Mouse (Mus musculus) forebrain, embryonic 15.5 days (tissue): ENCODE measurements around the gene Apba1. TPM values are rescaled to one million over a fixed set of nuclear protein-coding genes. Genes with fewer than 3 reads are reported as not detected.
A peak's percentile ranks its signal among the peaks of the same experiment; 100 is the strongest.

ENCODE experiments used
- ATAC-seq: fragments of 200-750 bp; cut with Nextera tagmentation; replicated peaks from 2 replicates; pipeline ENCODE4 v1.8.0; 2017; ENCODE audit warnings: mild to moderate bottlenecking, moderate TSS enrichment, moderate library complexity
- H3K27ac ChIP-seq: fragments of 300-500 bp; sonication (generic); replicated peaks from 2 replicates; pipeline ENCODE4 v1.5.1; 2015; ENCODE audit warnings: mild to moderate bottlenecking, inconsistent platforms
- H3K27me3 ChIP-seq: fragments of 300-500 bp; sonication (generic); 2 replicates; pipeline ENCODE4 v1.6.1; 2015; ENCODE audit warnings: inconsistent platforms
- H3K36me3 ChIP-seq: fragments of 300-500 bp; sonication (generic); 2 replicates; pipeline ENCODE4 v1.6.1; 2015; ENCODE audit warnings: mild to moderate bottlenecking, inconsistent platforms
- H3K4me1 ChIP-seq: fragments of 300-500 bp; sonication (generic); 2 replicates; pipeline ENCODE4 v1.6.1; 2015; ENCODE audit warnings: inconsistent platforms
- H3K4me2 ChIP-seq: fragments of 300-500 bp; sonication (generic); replicated peaks from 2 replicates; pipeline ENCODE4 v1.6.1; 2015; ENCODE audit warnings: mild to moderate bottlenecking, inconsistent platforms
- H3K4me3 ChIP-seq: fragments of 300-500 bp; sonication (generic); 2 replicates; pipeline ENCODE4 v1.5.1; 2015; ENCODE audit warnings: mild to moderate bottlenecking, inconsistent platforms
- H3K9ac ChIP-seq: fragments of 300-500 bp; sonication (generic); replicated peaks from 2 replicates; pipeline ENCODE4 v1.6.1; 2015; ENCODE audit warnings: mild to moderate bottlenecking, inconsistent platforms
- H3K9me3 ChIP-seq: fragments of 300-500 bp; sonication (generic); 2 replicates; pipeline ENCODE4 v1.6.1; 2016; ENCODE audit warnings: inconsistent platforms
- WGBS: fragments of 180-500 bp; shearing (Covaris S2); methylation state at CpG from one replicate; pipeline ENCODE4 v1.1.7; 2015; ENCODE audit warnings: mixed read lengths; 5-methylcytosine and 5-hydroxymethylcytosine counted together
- polyA plus RNA-seq: library from polyadenylated mRNA; unstranded; fragments of >200 nt; fragmentation: Nextera tagmentation; extraction: Ambion mirVana; gene quantifications from 2 replicates; pipeline ENCODE4 v1.2.1, GENCODE M21; 2015

Apba1 gene
- polyA plus RNA-seq, 1 experiment from 2014 or later = 5.7 TPM

GRCm38 (mm10) chr19:23947871-23948270, 189.2 kb downstream of the Apba1 start:
- H3K4me3 ChIP-seq = no peak overlapping the region
- no peak overlapping the region for H3K27ac ChIP-seq
- H3K27me3 ChIP-seq = no peaks in the 10 kb centered on the region
- H3K9ac ChIP-seq = no peak overlapping the region
- WGBS = 10% methylated on average over 4 of the region's 4 CpGs
- no peak for ATAC-seq
- no peaks in the 10 kb centered on the region for H3K9me3 ChIP-seq
- H3K4me1 ChIP-seq = no peaks in the 10 kb centered on the region
- no peaks in the 10 kb centered on the region for H3K36me3 ChIP-seq
- H3K4me2 ChIP-seq = no peak overlapping the region

- Histone ChIP-seq H3K9ac (no peak overlapping the region), H3K4me2 (no peak overlapping the region), H3K27ac (no peak overlapping the region), H3K4me3 (no peak overlapping the region), H3K4me1 (no peaks in the 10 kb centered on the region), H3K27me3 (no peaks in the 10 kb centered on the region), H3K36me3 (no peaks in the 10 kb centered on the region), H3K9me3 (no peaks in the 10 kb centered on the region)
- no peak for ATAC-seq
- WGBS = 10% methylated on average over 12 of the region's 12 CpGs
Observed at GRCm38 (mm10) chr19:23948301-23949000, 189.8 kb downstream of the Apba1 start.

GRCm38 (mm10) chr19:23955461-23955860, 196.8 kb downstream of the Apba1 start:
- H3K27ac ChIP-seq = no peak overlapping the region
- H3K36me3 ChIP-seq = no peaks in the 10 kb centered on the region
- H3K9me3 ChIP-seq = no peaks in the 10 kb centered on the region
- H3K4me3 ChIP-seq = no peak overlapping the region
- WGBS = 90% methylated on average over 8 of the region's 8 CpGs
- peaks cover 13% of the 10 kb centered on the region for H3K4me1 ChIP-seq
- no peak for ATAC-seq
- no peak overlapping the region for H3K9ac ChIP-seq
- no peaks in the 10 kb centered on the region for H3K27me3 ChIP-seq
- H3K4me2 ChIP-seq = no peak overlapping the region

GRCm38 (mm10) chr19:23956299-23956975, 197.8 kb downstream of the Apba1 start:
- Histone ChIP-seq H3K4me1 (peaks cover 21% of the 10 kb centered on the region), H3K9ac (no peak overlapping the region), H3K4me3 (no peak overlapping the region), H3K27ac (no peak overlapping the region), H3K36me3 (no peaks in the 10 kb centered on the region), H3K27me3 (no peaks in the 10 kb centered on the region), H3K4me2 (no peak overlapping the region), H3K9me3 (no peaks in the 10 kb centered on the region)
- no peak for ATAC-seq
- 77% methylated on average over 17 of the region's 17 CpGs for WGBS

GRCm38 (mm10) chr19:23957563-23957962, 198.9 kb downstream of the Apba1 start:
- Histone ChIP-seq H3K27ac (no peak overlapping the region), H3K4me3 (no peak overlapping the region), H3K9me3 (no peaks in the 10 kb centered on the region), H3K36me3 (no peaks in the 10 kb centered on the region), H3K4me1 (peaks cover 22% of the 10 kb centered on the region), H3K9ac (no peak overlapping the region), H3K4me2 (no peak overlapping the region), H3K27me3 (no peaks in the 10 kb centered on the region)
- no peak for ATAC-seq
- 75% methylated on average over 7 of the region's 7 CpGs for WGBS

- ATAC-seq = no peak
- 41% methylated on average over 6 of the region's 6 CpGs for WGBS
- H3K27me3 ChIP-seq = no peaks in the 10 kb centered on the region
- no peak overlapping the region for H3K9ac ChIP-seq
- H3K27ac ChIP-seq = no peak overlapping the region
- no peak overlapping the region for H3K4me2 ChIP-seq
- H3K36me3 ChIP-seq = no peaks in the 10 kb centered on the region
- H3K4me3 ChIP-seq = no peak overlapping the region
- peaks cover 22% of the 10 kb centered on the region for H3K4me1 ChIP-seq
- no peaks in the 10 kb centered on the region for H3K9me3 ChIP-seq
Observed at GRCm38 (mm10) chr19:23958925-23959324, 200.2 kb downstream of the Apba1 start.

- Histone ChIP-seq H3K36me3 (no peaks in the 10 kb centered on the region), H3K4me3 (no peak overlapping the region), H3K27ac (no peak overlapping the region), H3K9ac (no peak overlapping the region), H3K9me3 (no peaks in the 10 kb centered on the region), H3K4me2 (no peak overlapping the region), H3K4me1 (peaks cover 22% of the 10 kb centered on the region), H3K27me3 (no peaks in the 10 kb centered on the region)
- WGBS = 21% methylated on average over 7 of the region's 7 CpGs
- ATAC-seq = peak; percentile 57
Observed at GRCm38 (mm10) chr19:23959870-23960269, 201.2 kb downstream of the Apba1 start.

- H3K9ac ChIP-seq = no peak overlapping the region
- H3K4me2 ChIP-seq = no peak overlapping the region
- 12% methylated on average over 3 of the region's 3 CpGs for WGBS
- no peaks in the 10 kb centered on the region for H3K36me3 ChIP-seq
- H3K9me3 ChIP-seq = no peaks in the 10 kb centered on the region
- no peaks in the 10 kb centered on the region for H3K27me3 ChIP-seq
- ATAC-seq = peak; percentile 33
- H3K27ac ChIP-seq = peak overlapping the region; percentile 54; the same call in 1 of the 2 replicates
- no peak overlapping the region for H3K4me3 ChIP-seq
- H3K4me1 ChIP-seq = peaks cover 22% of the 10 kb centered on the region
Observed at GRCm38 (mm10) chr19:23960275-23960674, 201.6 kb downstream of the Apba1 start.

GRCm38 (mm10) chr19:23960831-23961447, 202.3 kb downstream of the Apba1 start:
- no peaks in the 10 kb centered on the region for H3K27me3 ChIP-seq
- H3K9ac ChIP-seq = no peak overlapping the region
- 67% methylated on average over 6 of the region's 6 CpGs for WGBS
- ATAC-seq = peak; percentile 15; the same call in 1 of the 2 replicates
- peak overlapping the region; percentile 54; the same call in 1 of the 2 replicates for H3K27ac ChIP-seq
- peaks cover 22% of the 10 kb centered on the region for H3K4me1 ChIP-seq
- H3K36me3 ChIP-seq = no peaks in the 10 kb centered on the region
- no peak overlapping the region for H3K4me3 ChIP-seq
- no peak overlapping the region for H3K4me2 ChIP-seq
- H3K9me3 ChIP-seq = no peaks in the 10 kb centered on the region

- Histone ChIP-seq H3K9me3 (no peaks in the 10 kb centered on the region), H3K27ac (no peak overlapping the region), H3K4me2 (no peak overlapping the region), H3K27me3 (no peaks in the 10 kb centered on the region), H3K4me1 (peaks cover 22% of the 10 kb centered on the region), H3K36me3 (no peaks in the 10 kb centered on the region), H3K4me3 (no peak overlapping the region), H3K9ac (no peak overlapping the region)
- ATAC-seq = peak; percentile 82
- WGBS = 4% methylated on average over 8 of the region's 8 CpGs
Observed at GRCm38 (mm10) chr19:23961516-23961915, 202.8 kb downstream of the Apba1 start.

GRCm38 (mm10) chr19:23964401-23964910, 205.8 kb downstream of the Apba1 start:
- 62% methylated on average over 10 of the region's 10 CpGs for WGBS
- H3K4me1 ChIP-seq = peaks cover 16% of the 10 kb centered on the region
- no peak overlapping the region for H3K4me2 ChIP-seq
- no peaks in the 10 kb centered on the region for H3K27me3 ChIP-seq
- H3K9me3 ChIP-seq = no peaks in the 10 kb centered on the region
- H3K36me3 ChIP-seq = no peaks in the 10 kb centered on the region
- H3K9ac ChIP-seq = no peak overlapping the region
- no peak overlapping the region for H3K27ac ChIP-seq
- ATAC-seq = no peak
- no peak overlapping the region for H3K4me3 ChIP-seq

GRCm38 (mm10) chr19:23966376-23966775, 207.7 kb downstream of the Apba1 start:
- Histone ChIP-seq H3K4me1 (peaks cover 1% of the 10 kb centered on the region), H3K4me3 (no peak overlapping the region), H3K9me3 (no peaks in the 10 kb centered on the region), H3K36me3 (no peaks in the 10 kb centered on the region), H3K27me3 (no peaks in the 10 kb centered on the region; the same call in 1 of the 2 replicates), H3K4me2 (no peak overlapping the region), H3K9ac (no peak overlapping the region), H3K27ac (no peak overlapping the region)
- 92% methylated on average over 9 of the region's 9 CpGs for WGBS
- ATAC-seq = no peak
